Mouse (Mus musculus): ENCODE results near the gene Zfp874b.
"Not testable (repeated sequence)": the region's sequence is repeated elsewhere in the genome, so short reads cannot be mapped to it uniquely, and the experiment has no call there.

Gene Zfp874b

DNA sequence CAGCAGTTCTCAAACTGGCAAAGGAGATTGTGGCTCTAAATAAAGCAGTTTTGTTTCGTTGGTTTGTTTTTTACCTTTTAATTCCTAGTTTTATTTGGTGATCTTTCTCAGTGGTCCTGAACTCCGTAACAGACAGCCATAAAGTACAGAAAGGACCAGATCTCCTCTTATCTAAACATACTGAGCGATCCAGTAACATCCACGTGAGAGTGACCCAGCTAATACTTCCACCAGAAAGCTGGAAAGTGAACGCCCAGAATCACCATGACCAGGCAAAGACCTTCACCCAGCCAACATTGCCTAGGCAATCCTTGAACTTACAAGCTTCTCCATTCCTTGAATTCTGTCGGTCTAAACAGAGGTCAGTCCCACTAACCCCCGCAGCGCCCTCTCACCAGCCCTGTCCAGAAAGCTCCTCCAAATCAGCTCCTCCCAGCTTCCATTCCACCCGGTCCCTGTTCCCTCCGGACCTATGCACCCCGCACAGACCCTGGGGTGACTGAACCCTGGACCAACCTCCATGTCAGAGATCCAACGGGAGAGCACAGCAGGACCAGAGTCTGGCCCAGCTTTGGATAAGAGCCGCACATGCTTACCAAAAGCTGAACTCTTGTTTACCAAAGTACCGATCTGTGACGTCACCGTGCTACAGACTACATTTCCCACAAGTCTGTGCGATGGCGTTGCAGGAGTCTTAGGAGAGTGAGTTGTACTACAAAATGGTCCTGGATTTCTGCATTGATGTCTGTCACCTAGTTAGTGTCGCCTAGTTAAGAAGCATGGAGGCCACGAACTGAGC lies at the start of gene Zfp874b:
Gene Zfp874b, minus strand, starts transcription at position 634 of the 799 bp plus-strand sequence.
- peak; percentile 89 for DNase-seq (ENCODE audit: low read depth)

DNA sequence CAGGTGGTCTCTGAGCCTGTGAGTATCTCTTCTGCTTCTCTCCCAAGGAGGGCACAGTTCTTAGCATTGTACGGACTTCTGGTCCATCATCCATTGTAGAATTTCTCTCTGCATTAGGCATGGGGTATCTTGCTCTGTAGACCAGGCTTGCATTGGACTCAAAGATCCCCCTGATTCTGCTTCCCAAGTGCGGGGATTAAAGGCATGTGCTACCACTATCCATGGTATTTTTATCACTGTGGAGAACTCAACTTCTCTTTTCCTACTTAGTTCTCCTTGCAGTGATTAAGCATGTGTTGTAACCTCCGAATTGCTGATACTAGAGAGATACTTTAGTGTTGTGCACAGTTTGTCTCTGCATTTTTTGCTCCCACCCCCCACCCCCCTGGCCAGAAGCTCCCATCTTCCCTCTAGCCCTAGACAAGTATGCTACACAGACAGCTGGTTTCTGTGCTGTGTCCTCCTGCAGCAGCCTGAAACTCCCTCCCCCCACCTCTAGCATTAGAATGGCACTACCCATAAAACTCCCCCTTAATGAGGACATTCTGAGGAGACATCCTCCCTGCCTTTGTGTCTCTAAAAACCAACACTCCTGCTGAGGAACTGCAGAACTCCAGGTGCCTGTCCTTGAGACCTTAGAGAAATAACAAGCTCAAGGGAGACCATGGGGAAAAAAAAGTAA lies 43.1 kb upstream of the Zfp874b start:
- no peak for DNase-seq (ENCODE audit: low read depth)

DNA sequence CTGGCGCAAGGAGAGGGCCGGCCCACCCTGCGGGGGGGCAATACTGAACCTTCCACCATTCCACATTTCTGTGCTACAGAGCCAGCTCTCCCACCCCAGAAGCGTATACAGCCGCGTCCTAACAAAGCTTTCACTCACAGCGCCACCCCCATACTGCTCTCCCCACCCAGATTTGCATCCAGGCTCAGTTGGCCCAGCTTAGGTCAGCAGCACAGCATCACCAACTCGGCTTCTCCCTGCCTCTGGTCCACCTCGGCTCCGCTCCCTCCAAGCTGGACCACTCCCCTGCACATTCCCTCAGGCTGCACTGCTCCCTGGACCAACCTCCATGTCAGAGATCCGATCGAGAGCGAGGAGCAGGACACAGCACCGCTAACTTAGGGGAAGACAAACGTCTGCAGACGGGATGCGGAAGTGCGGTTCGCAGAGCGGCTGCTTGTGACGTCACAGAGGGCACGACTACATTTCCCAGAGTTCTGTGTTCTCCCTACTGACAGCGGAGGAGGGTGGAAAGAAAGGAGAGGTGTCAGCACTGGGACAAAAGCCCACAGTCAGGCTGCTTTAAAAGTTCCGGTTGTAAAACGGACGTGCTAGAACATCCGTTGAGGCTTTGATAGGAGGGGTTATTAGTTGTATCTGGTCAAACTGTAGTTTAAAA lies 41.8 kb upstream of the Zfp874b start, which contains the start of the genes Gm26965 and Zfp87:
Gene Gm26965, minus strand, starts transcription at position 399 of the 658 bp plus-strand sequence.
Gene Zfp87, minus strand, starts transcription at position 425 of the 658 bp plus-strand sequence.
- DNase-seq (ENCODE audit: low read depth): peak; percentile 84

DNA sequence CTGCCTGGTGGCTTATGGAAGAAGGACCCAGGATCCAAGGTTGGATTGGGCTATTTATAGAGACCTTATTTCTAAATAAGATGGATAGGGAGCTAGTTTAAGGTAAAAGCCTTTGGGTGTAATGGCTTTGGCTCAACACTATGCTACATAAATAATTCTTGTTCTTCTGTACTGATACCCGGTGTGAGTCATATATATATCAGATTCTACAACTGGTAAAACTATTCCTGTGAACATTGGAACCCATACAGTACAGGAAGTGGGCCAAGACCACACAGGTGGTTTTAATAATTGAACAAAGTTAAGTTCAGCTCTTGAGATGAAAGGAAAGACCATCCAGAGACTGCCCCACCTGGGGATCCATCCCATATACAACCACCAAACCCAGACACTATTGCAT lies 16.9 kb upstream of the Zfp874b start:
- no peak for DNase-seq (ENCODE audit: low read depth)

DNA sequence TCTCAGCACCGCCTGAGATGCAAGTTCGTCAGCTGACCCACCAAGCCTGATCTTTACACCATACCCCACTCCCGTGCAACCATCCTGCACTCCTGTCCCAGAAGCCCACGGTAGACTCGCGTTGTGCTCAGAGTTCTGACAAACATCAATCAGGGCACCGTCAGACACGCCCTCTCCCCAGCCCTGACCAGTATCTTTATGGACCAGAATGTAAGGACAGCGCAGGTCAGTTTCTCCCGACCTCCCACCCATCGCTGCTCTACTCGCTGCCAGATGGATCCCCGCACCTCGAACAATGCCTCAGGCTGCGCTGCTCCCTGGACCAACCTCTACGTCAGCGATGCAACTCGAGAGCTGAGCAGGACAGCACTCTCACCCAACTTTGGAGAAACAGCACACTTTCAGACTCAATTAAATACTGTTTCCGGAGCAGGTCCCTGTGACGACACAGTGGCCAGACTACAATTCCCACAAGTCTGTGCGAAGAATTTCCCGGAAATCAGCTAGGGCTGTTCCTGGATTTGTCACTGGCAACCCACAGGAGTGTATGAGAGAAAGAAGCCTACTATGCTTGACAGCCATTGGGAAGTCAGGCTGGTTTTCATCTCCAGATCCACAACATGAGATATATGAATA lies 16.1 kb upstream of the Zfp874b start, which contains the start of gene Zfp58:
Gene Zfp58, minus strand, starts transcription at position 472 of the 636 bp plus-strand sequence.
- DNase-seq (ENCODE audit: low read depth): peak; percentile 80

DNA sequence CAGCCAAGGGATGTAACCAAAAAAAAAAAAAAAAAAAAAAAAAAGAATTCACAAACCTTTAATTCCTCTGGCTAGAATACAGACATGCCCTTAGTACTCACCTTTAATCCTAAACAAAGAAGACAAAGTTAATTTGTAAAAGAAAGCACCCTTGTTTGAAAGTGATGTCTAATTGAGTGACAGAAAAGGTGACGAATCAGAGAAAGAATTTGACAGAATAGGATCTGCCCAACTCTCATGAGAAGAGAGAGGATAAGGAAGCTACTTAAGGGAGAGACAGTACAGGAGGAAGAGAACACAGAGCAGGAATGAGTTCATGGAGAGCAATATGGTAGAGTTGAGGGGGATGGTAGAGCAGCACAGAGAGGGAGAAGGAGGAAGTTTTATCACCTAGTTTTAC lies 11.6 kb upstream of the Zfp874b start:
- DNase-seq (ENCODE audit: low read depth): no peak

DNA sequence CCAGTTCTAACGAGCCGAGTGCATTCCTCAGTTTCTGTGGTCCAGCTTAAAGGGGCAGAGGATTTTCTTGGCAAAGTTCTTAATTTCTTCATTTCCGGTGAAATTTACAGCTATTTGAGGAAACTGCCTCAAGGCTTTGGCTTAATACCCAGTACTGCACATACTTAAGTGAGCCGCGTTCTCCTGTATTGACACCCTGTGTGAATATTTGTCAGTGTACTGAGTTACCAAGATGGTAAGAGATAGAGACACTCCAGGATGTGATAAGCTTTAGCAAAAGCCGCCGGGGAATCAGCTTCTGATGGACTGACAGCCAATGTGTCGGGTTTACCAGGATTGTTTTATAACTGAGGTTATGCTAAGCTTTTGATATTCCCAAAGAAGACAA lies 360 bp upstream of the Zfp874b start:
- peak; percentile 11 for DNase-seq (ENCODE audit: low read depth)

DNA sequence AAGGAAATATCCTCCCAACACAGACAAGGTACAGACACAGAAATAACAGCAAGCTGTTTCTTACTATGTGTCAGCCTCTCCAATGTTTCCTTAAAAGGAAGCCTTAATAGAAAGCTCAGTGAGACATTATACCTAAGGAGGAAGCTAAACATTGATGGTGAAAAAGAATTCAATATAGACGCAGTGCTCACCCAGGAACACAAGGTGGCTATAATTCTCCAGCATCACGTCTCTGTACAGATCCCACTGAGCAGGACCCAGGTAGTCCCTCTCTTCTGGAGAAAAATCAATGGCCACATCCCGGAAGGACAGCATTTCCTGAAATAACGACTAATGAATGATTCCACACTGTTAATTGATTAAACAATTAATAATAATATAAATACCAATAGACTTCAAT lies 2.5 kb downstream of the Zfp874b start:
- DNase-seq (ENCODE audit: low read depth): no peak

DNA sequence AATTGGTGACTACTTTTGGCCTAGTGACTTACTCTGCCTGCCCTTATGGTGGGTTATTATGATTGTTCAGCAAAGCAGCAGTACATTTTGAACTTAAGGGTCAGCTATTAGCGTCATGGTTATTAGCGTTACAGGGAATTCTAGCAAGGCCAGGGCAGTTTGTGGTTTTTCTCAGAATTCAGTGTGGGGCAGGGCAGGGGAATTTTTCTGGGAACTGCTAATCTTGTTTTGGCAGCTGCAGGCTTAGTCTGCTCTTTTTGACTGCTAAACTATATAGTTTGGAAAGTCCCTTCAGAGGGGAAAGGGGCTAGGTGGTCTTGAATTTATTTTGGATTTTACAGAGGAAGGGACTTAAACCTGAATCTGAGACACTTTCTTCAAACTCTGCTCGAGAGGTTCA lies 14.8 kb downstream of the Zfp874b start:
- no peak for DNase-seq (ENCODE audit: low read depth)

DNA sequence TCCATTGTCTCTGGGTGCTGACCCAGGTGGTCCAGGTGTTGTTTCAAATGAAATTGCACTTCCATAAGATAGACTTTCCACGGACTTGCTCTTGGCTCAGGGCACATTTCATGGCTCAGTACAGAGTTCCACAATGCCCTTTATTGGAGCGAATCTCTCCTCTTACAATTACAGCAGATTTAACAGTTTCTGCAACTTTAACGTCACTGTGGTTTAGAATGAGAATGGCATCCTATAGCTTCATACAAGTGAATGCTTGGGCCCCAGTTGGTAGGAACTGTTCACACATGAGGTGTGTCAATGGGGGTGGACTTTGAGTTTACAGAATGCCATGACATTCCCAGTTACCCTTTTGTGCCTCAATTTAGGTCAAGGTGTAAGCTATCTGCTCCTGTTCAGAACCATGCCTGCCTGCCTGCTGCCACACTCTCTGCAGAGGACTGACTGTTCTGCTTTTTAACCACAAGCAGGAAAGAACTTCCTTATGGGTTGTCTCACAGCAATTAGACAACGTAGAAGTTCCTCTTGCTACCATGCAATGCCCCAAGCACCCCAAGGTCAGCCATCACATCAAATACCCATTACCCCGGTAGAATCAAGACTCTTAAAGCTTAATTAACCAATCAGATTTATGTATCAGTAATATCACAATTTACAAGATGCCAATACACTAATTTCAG lies 20.4 kb downstream of the Zfp874b start:
- DNase-seq (ENCODE audit: low read depth): not testable (repeated sequence)

DNA sequence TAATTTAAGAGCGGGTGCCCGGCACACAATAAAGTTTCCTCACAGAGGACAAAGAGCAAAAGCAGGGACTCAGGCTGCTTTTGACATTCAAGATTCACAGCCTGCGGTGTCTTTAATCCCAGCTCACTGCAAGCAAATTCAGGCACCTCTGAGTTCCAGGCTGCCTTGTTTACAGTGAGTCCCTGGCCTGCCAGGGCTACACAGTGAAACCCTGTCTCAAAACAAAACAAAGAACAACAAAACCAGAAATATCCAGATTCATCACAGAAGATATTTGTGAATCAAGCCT lies 32.1 kb downstream of the Zfp874b start:
- no peak for DNase-seq (ENCODE audit: low read depth)

DNA sequence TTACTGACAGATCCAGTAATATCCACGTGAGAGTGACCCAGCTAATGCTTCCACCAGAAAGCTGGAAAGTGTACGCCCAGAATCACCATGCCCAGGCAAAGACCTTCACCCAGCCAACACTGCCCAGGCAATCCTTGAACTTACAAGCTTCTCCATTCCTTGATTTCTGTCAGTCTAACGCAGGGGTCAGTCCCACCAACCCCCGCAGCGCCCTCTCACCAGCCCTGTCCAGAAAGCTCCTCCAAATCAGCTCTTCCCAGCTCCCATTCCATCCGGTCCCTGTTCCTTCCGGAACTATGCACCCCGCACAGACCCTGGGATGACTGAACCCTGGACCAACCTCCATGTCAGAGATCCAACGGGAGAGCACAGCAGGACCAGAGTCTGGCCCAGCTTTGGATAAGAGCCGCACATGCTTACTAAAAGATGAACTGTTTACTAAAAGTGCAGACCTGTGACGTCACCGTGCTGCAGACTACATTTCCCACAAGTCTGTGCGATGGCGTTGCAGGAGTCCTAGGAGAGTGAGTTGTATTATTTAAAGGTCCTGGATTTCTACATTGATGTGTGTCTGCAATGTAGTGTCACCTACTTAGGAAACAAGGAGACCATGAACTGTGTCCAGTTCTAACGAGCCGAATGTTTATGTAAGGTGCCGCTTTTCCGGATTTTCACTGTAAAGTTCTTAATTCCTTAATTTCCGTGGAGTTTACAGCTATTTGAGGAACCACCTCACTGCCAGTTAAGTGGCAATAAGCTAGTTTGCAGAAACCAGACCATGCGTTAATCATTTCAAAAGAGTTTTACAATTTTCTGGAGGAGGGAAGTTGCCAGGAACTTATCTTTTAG lies 32.7 kb downstream of the Zfp874b start, which contains the start of gene Zfp874a:
Gene Zfp874a, minus strand, starts transcription at position 453 of the 849 bp plus-strand sequence.
- DNase-seq (ENCODE audit: low read depth): peak; percentile 81

DNA sequence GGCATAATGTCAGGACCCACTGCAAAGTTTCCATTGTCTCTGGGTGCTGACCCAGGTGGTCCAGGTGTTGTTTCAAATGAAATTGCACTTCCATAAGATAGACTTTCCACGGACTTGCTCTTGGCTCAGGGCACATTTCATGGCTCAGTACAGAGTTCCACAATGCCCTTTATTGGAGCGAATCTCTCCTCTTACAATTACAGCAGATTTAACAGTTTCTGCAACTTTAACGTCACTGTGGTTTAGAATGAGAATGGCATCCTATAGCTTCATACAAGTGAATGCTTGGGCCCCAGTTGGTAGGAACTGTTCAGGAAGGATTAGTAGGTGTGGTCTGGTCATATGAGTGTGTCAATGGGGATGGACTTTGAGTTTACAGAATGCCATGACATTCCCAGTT lies 47.0 kb downstream of the Zfp874b start:
- DNase-seq (ENCODE audit: low read depth): not testable (repeated sequence)

DNA sequence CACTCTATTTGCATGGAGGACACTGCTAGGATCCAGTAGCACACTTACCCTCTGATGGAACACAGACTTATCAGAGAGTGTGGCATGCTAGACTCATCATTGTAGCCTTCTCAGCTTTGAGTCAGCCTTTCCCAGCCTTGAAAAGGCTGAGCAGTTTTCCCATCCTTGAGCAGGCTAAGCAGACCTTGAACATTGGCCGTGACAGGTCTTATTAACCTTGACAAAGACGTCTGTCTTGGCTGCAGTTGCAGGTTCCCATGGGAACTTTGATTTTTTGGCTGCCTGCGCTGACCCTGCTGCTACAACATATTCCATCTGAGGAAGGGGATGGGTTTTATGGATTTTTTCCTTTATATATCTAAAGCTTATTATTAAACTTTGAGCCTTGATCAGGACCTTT lies 55.9 kb downstream of the Zfp874b start:
- no peak for DNase-seq (ENCODE audit: low read depth)

DNA sequence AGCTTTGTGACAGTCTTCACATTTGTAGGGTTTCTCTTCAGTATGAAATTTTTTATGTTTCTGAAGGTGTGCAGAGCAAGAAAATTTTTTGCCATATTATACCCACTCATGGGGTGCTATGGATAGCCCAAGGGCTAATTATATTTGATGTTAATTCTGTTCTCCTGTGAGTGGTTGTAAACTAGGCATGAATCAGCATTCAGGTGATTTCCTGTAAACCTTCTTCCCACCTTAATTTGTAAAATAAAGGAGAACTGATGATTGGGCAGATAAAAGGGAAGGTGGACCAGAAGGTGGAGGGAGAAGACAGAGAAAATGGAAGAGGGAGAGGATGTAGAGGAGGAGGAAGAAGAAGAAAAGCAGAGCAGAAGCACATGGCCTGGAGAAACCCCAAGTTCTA lies 58.4 kb downstream of the Zfp874b start:
- DNase-seq (ENCODE audit: low read depth): not testable (repeated sequence)

DNA sequence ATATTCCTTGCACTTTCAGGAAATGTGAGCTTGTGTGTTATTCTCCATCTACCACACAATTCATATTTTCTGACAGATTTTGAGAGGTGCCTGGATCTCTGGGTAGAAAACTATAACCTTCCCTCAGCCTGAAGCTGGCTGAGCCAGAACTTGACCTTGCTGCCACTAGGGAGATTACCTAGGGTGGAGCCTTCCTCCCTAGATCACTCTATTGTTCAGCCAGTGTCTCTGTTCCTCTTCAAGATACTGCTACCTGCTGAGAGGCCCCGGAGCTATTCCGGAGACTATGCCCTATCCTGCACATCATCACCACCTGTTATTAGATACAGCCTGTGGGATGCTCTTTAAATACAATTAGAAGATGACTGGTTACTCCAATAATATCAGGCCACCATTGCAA lies 61.5 kb downstream of the Zfp874b start:
- DNase-seq (ENCODE audit: low read depth): not testable (repeated sequence)
